Mouse (Mus musculus): Measurements from ENCODE around the gene Ndel1.

The Ndel1 gene

DNA sequence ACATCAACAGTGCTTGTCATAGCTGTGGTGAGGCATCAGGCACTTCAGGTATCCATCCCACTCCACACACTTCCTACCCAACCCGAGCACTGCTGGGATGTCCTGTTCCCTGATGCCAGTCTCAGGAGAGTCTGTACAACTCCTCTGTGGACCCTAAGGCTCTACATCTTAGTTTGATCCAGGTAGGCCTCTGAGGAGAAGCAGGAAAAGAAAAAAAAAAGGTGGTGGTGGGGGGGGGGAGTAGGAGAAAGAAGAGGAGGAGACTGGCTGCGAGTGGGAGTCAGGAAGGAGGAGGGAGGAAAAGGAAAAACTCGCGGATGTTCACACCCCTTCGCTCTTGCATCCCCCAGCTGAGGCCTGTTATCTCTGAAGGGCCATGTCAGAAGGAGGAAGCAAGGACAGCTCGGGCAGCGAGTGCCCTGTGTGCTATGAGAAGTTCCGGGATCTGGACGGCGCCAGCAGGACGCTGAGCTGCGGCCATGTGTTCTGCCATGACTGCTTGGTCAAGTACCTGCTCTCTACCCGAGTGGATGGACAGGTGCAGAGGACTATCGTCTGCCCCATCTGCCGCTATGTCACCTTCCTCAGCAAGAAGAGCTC lies 20.7 kb upstream of the Ndel1 start:
- DNase-seq (ENCODE audit: low read depth): no peak

DNA sequence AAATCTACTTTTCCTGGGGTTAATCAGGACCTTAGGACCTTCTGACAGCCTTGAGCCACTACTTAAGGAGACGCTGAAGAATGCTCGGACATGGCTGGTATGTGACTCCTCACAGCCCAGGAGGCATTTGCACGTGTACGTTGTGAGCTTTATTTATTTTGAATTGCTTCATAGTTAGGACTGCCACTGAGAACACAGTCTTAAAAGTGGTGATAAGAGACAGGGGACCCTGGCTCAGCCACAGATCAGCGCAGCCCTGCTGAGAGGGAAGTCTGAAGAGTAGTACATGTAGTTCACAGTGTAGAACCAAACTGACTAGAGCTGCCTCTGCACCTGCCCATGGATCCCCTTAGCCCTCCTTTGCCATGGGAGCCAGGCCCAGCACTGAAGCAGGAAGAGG lies 20.2 kb upstream of the Ndel1 start:
- no peak for DNase-seq (ENCODE audit: low read depth)

DNA sequence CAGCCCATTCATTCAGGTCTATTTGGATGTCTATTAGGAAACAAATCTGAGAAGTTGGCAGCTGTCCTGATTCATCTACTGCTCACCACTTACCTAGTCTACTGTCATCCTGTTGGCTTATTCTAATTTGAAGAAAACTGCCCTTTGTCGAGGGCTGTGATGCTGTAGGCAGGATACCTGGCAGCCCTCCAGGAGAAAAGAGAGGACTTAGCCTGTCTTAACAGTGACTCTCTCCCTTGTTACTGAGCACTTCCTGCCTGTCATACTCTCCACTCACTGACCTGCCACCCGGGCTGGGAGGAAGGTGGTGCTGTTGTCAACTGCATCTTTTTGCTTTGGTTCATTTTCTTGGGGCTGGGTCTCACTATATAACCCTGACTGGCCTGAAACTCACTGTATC lies 19.0 kb upstream of the Ndel1 start:
- no peak for DNase-seq (ENCODE audit: low read depth)

DNA sequence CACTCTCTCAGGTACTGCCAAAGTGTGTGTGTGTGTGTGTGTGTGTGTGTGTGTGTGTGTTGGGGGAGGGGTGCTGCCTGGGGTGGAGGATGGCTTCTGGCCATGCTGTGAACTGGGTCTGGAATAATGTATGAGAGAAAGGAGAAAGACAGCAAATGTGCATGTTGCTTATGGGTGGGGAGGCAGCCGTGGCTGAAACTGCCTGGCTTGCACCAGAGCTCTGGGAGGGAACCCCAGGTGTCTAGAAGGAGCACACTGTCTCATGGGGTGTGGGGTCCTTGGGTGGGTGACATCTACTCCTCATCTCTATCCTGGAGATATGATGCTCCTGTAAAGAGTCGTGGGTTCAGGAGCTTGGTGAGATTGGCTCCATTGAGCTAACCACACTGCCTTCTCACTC lies 17.0 kb upstream of the Ndel1 start:
- DNase-seq (ENCODE audit: low read depth): no peak

DNA sequence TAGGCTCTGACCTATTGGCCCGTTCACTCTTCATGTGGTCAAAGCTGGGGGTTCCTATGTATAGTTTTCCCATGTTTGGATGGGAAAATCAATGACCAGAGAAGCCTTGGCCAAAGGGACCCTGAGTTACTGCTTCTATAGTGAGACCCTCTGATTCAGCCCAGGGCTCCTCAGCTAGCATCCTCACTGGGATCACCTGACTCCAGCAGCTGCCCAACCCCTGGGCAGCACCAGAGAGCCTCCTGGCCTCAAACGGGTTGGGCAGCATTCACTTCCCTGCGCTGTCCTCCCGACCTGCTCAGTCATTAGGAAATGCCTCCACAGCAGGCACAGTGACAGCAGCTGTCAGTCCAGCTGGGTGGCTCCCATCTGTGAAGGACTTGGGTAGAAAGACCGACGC lies 16.6 kb upstream of the Ndel1 start, which contains the start of gene Rnf222:
TSS of gene Rnf222 (plus strand) at position 301 of the 400 bp plus-strand sequence.
- DNase-seq (ENCODE audit: low read depth): no peak

DNA sequence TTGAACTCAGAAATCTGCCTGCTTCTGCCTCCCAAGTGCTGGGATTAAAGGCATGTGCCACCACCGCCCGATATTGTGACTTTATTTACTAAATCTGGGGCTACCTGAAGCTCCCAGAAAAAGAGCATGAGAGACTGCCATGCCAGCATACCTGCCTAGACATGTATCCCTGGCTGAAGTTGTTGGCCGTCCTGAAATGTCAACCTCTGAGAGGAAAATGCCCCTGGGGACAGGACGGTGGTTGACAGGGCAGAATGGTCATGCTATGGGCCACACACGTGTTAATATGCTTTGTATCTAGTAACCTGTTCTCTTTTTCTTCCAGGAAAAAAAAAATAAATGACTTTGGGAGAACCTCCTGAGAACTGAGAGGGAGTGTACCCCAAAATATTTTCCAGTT lies 14.4 kb upstream of the Ndel1 start:
- no peak for DNase-seq (ENCODE audit: low read depth)

DNA sequence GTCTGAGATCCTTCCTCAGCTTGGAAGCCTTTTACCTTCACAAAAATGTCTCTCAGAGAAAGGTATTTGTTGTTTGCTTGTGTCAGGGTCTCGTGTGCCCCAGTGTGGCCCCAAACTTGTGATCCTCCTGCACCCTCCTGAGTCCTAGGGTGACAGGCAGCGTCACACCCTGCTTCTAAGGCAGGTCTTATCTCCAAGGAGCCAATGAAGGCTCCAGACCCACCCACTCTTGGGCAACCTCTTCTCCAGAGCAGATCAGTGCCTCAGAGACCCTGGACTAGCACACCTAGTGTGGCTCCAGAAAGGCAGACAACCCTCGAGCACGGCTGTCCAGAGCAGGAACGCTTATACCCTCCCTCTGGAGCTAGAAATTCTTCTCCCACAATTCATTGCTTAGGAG lies 12.7 kb upstream of the Ndel1 start:
- peak; percentile 55 for DNase-seq (ENCODE audit: low read depth)

DNA sequence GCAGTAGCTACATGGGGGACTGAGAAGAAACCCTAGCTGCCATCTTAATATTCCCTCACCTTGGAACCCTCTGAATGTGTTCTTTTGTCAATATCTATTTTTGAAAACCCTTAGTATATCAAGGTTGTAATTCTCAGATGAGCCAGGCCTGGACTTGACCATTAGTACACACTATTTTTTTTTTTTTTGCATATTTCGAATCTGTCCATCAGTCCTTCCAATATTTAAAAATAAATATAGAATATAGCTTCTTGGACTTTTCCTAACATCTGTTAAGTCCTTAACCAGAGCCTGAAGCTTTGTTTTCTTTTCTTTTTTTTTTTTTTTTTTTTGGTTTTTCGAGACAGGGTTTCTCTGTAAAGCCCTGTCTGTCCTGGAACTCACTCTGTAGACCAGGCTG lies 12.2 kb upstream of the Ndel1 start:
- no peak for DNase-seq (ENCODE audit: low read depth)

DNA sequence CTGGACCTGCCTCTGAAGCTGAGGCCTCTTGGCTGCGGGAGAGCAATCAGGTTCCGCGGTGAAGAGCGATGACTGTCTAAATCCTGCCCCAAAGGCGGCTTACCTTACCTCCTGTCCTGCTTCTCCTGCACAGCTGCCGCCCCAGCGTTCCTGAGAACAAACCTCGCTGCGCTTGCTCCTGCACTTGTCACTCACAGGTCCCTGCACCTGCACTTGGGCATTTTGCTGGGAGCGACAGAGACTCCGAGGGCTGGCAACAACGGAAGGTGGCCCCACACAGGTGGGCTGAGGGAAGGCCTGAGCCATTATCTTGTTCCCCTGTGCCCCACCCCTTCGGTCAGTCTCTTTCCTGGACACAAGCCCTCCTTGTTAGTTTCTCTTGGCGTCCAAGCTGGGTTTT lies 10.4 kb upstream of the Ndel1 start:
- DNase-seq (ENCODE audit: low read depth): no peak

DNA sequence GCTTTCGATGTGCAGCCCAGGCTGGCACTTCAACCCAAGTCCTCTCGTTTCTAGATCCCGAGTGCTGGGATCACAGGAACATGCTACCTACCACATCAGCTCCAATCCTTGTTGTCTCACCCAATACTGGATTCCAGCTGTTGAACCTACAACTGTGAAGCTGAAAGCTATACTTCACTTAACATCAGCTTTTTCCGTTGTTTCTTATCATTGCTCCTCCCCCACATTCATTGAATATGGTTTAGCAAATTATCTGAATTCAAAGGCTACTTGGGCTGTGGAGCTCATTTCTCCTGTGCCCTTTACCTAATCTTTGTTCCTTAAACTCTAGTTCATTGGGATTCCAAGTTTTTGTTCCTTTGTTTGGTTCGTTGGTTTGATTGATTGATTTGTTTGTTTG lies 7.2 kb upstream of the Ndel1 start:
- no peak for DNase-seq (ENCODE audit: low read depth)

DNA sequence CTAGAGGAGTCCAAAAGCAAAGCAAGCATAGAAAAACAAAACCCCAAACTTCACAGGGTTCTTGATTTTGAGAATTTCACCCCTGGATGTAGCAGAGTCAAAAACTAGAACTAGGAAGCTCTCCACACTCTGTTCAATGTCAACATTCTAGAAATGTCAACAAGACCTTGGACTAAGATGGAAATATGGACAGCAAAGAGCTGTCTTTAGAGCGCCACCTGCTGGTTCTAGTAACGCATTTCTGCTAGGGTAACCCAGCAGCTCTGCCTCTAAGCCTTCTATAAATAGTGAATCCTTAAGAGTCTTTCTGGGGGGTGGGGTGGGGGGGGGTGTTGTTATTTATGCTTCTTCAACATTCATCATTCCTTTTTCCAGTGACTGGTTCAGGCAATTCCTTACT lies 3.2 kb upstream of the Ndel1 start:
- peak; percentile 65 for DNase-seq (ENCODE audit: low read depth)

DNA sequence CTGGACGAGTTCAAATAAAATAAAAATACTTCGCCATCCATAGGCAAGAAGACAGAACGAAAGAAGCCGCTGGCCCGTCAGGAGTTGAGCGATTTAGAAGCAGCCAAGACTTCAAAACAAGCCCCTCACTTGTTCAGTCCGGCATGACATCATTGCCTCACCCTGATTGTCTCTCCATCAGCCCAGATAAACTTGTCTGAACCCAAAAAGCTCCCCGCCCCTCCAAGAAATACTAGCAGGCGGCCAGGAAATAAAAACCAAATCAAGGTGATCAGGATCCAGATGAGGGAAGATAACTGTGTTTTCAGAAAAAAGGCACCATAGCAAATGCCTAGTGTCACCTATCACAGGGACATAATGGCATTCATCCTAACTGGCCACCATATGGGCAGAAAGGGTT lies 381 bp downstream of the Ndel1 start:
- DNase-seq (ENCODE audit: low read depth): no peak

DNA sequence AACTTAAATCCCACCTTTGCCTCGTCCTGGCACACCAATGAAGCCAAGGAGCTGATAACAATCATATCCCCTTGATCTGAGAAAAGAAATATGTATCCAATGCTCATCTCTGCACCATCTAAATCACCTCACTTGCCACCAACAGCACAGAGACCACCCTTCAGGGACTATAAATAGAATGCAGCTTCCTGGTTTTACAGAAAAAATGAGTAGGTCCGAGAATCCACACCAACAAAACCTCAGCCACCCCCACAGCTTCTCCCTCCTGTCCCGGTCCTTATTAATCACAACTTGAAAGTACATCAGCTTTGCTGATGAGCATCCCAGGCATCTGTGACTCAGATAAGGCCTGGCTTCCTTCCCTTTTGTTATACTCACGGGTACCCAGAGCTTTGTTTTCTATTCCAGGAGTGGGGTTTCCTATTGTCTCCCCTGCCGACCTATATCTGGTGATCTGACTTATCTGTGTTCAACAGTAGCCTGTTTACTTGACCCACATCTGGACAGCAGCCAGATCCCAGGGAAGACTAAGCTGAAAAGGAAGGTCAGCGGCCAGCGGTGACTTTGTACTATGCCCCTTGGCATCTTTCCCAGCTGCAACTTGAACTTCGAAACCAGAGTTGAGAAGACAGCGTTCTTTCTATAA lies 7.0 kb downstream of the Ndel1 start:
- DNase-seq (ENCODE audit: low read depth): no peak

DNA sequence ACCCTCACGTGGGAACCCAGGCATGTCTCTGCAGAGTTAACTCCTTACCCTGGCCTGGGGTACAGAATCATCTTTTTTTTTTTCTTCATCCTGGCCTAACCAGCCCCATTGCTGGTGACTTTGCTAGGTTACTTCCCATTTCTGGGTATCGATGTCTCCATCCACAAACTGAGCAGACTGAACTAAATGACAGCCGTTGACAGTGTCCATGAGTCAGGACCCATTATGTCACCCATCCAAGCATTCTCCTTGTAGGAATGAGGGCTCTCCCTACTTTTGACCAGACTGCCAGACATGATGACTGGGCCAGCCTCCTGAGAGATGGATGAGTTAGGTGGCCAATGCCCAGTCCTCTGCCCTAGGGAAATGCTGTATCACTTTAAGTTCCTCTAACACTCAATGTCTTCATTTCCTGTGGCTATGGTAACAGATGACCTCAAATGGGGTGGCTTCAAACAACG lies 8.0 kb downstream of the Ndel1 start:
- no peak for DNase-seq (ENCODE audit: low read depth)

DNA sequence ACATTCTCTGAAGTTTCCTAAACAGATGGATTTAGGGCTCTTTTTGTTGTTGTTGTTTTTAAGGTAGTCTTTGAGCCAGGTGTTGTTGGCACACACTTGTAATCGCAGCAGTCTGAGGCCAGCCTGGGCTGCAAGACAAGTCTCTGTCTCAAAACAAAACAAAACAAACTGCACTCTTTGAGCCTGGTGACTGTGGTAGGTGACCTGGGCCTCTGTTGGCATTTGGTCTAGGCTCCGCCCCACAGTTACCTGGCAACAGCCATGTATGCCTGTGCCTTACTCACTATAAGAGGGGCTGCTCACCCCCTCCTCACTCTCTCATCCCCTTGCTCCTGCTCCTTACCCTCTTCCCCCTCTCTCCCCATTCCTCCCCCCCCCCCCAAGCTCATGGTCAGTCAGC lies 9.4 kb downstream of the Ndel1 start:
- DNase-seq (ENCODE audit: low read depth): no peak

DNA sequence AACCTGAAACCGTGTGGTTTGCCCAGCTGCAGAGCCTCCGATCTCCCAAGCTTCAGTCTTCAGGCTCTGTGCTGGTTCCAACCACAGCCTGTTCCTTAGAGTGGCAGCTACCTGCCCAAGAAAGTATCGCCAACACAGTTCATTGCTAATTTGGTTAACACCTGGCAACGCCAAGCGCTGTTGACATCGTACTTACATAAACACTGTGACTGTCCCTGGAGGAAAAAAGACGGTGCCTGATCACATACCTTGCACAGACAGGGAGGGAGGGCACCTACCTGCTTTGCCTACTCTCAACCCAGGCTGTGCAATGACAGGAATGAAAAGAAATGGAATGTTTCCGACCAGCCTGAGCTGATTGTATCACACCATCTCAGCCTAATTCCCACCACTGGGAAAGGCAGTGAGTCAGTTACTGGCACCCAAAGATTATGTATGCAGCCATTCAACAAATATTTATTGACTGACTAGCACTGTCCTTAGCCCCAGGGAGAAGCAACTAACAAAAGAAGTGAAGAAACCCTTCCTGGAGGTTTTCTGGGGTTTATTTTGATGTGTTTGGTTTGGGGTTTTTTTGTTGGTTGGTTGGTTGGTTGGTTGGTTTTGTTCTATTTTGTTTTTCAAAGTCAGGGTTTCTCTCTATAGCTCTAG lies 11.6 kb downstream of the Ndel1 start:
- DNase-seq (ENCODE audit: low read depth): no peak

DNA sequence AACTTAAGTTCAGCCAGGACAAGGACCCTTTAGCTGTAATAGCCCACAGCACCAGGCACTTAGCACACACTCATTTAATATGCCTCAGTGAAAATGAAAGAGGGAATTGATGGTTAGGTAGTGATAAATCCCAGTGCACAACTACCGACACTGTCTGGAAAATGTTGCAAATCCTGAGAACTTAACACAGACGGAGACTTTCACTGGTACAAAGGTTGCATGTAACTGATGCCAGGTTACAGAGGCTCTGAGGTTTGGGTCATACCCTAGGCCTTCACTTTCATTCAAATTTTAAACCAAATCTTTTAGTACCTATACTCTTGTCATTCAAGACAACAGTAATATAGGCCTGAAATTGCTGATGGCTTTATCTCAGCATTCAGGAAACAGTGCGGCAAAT lies 14.3 kb downstream of the Ndel1 start:
- DNase-seq (ENCODE audit: low read depth): no peak

DNA sequence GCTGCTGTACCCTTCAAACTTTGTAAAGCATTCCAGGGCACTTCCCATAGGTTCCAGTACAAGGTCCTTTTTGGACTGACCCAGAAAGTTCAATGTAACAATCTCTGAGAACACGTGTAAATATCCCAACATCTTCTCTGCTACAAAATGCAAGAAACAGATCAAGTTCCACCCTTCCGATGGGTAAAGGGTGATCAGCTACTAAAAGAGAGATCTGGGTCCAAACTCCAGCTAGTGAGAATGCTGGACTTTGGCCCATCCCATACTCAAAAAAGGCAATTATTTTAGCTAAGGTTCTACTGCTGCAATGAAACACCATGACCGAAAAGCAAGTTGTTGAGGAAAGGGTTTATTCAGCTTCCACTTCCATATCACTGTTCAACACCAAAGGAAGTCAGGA lies 17.0 kb downstream of the Ndel1 start:
- no peak for DNase-seq (ENCODE audit: low read depth)

DNA sequence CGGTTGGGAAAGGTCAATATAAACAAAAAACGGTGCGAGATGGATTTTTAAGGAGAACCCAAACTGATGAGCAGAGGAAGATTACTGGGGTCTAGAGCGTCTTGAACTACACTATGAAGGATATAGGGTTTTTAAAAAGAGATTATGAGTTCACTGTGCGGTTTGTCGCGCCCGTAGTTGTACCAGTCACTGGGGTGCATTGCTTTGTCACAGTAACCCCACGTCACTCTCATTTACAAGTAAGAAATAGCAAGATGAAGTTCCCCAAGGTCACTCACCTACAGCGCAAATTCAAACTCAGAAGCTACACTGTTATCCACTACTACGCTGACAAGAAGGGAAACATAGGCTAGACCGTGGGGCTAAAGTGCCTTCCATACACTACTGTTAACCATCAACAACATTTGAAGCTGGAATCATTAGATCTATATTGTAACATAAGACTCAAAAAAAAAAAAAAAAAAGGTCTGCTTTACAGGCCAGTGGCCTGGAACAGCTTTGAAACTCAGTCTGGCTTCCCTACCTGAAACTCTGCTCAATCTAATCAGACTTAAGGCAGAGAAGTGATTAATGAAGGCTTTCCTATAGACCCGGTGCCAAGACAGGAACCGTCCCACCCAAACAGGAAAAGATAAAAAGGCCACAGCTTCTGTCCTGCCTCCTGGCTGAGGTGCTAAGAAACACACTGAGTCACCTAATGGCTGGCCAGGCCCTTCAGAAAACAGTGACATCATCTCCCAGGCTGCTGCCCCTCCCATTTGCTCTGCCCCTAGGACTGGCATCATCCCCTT lies 17.9 kb downstream of the Ndel1 start:
- DNase-seq (ENCODE audit: low read depth): peak; percentile 68

DNA sequence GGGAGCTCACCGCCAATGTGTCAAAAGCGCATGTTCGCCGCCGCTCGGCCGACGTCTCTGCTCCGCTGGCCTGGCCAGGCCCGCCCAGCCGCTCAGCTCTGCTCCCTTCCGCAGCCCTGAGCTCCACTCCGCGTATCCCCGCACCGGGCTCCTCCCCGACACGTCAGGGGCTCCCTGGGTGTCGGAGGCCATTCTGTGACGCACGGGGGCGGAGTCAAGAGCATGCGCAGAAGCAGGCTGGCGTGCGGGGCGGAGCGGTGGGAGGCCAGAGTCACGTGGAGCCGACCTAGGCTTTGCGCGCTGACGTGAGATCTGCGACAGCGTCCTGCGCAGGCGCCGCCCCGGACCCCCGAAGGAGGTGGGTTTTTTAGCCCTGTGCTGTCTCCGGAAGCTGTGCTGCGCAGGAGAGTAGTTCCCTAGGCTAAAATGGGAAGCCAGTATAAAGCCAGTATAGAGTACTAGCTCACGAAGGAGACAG lies 18.7 kb downstream of the Ndel1 start:
- peak; percentile 98 for DNase-seq (ENCODE audit: low read depth)

DNA sequence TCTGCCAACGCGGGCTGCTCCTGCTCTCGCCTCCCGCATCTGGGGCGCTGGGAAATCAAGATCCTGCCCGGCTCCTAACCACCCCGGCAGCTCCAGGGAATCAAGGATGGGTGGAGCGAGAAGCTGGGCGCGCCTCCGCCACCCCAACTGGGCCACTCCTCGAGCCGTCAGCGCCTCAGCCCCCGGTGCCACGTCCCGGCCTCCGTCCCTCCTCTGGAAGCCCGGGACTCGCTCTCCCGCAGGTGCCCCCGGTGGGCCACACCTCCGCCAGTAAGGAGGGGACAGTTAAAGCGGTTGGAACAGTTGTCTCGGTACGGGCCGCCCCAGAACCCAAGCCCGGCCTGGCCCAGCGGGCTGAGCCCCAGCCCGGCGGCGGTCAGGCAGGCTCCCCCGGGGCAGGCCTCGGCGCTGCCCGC lies 19.2 kb downstream of the Ndel1 start:
- DNase-seq (ENCODE audit: low read depth): peak; percentile 55

DNA sequence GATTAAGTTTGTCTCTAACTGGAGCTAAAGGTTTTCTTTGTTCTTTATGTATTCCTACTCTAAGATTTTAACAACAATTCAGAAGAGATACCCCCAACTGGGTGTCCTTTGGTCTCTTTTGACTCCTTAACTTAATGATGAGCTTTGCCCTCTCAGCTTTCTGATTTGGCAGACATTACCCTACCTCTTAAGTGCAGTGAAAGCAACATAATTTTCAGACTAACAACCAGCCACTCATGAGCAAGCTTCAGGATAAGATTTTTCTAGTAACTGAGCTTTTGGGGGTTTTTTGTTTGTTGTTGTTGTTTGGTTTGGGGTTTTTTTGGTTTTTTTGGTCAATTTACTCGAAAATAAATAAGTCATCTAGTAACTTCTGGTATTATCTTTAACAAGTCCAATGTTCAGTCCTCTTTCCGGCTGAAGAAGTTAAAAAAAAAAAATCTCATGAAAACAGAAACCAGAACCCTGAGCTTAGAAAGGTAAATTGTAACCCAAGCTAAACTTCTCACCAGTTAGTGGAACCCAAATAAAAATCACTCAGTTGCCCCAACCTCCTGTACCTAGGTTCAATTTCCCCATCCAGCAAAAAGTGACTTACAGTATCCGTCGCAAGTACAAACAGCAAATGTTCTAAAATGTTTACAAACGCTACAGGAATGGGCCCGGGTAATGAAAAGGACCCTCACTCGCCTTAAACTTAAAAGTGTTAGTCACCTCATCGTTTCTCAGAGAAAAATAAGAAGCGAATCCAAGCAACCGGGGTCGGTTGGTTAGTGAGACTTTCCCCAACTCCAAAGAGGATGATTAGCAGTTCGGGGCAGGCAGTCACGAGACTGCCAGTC lies 19.8 kb downstream of the Ndel1 start:
- DNase-seq (ENCODE audit: low read depth): no peak

All from c-Kit-positive CD71-positive TER-119-negative erythroid progenitor cells, embryonic 14.5 days (primary cell).